Mouse (Mus musculus): ENCODE measurements around the gene 1700030K09Rik. TPM values are rescaled to one million over a fixed set of nuclear protein-coding genes. Genes with fewer than 3 reads are reported as not detected.

The 1700030K09Rik gene
- total and polyA plus RNA-seq, 3 experiments = 8.4 to 10.3 TPM; not detected in 1

DNA sequence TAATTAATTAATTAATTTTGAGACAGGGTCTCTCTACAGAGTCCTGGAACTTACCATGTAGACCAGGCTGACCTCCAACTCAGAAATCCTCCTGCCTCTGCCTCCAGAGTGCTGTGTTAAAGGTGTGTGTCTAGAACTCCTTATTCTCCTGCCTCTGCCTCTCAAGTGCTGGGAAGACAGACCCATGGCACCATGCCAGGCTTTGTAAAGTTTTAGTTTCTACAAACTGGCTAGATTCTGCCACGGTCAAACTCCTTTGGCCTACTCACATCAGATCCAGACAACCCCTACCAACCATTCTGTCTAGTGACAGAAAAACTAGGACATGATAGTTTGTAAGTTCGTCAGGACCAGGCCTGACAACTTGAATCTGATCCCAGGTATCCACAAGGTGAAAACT is 47.3 kb downstream of the 1700030K09Rik start:
- TF ChIP-seq ZNF384 (IDR thresholded peaks at IDR 0.05; ENCODE audit: low read depth, low read length) (no peak), ELF1 (IDR thresholded peaks at IDR 0.05; ENCODE audit: low read depth, low read length) (no peak), POLR2AphosphoS2 (IDR thresholded peaks at IDR 0.05; ENCODE audit: low read length) (no peak), UBTF (IDR thresholded peaks at IDR 0.05; ENCODE audit: borderline replicate concordance, insufficient read depth, low read depth, low read length) (no peak), CHD1 (IDR thresholded peaks at IDR 0.05; ENCODE audit: low read depth, low read length) (no peak), MAFK (IDR thresholded peaks at IDR 0.05; ENCODE audit: borderline replicate concordance, low read depth, low read length) (no peak), USF2 (IDR thresholded peaks at IDR 0.05; ENCODE audit: borderline replicate concordance in 1 of 2, insufficient read depth in 1 of 2, low read depth in 1 of 2, low read length in 2 of 2) (no peak), POLR2AphosphoS5 (IDR thresholded peaks at IDR 0.05; ENCODE audit: borderline replicate concordance, low read depth, low read length) (no peak), MYB (IDR thresholded peaks at IDR 0.05; ENCODE audit: low read depth, low read length) (no peak), HCFC1 (IDR thresholded peaks at IDR 0.05; ENCODE audit: low read depth, low read length) (no peak), SMC3 (IDR thresholded peaks at IDR 0.05; ENCODE audit: low read depth, low read length) (no peak), ETS1 (IDR thresholded peaks at IDR 0.05; ENCODE audit: low read depth, low read length) (no peak), GATA1 (IDR thresholded peaks at IDR 0.05; ENCODE audit: low read depth, low read length) (no peak), RCOR1 (IDR thresholded peaks at IDR 0.05; ENCODE audit: low read depth, low read length) (no peak), RAD21 (IDR thresholded peaks at IDR 0.05; ENCODE audit: low read depth, low read length) (no peak), GABPA (IDR thresholded peaks at IDR 0.05; ENCODE audit: low read depth, low read length) (no peak), SIN3A (IDR thresholded peaks at IDR 0.05; ENCODE audit: low read length) (no peak), ZMIZ1 (IDR thresholded peaks at IDR 0.05; ENCODE audit: low read depth, low read length) (no peak), JUND (IDR thresholded peaks at IDR 0.05; ENCODE audit: low read depth, low read length) (no peak), POLR2A (IDR thresholded peaks at IDR 0.05; ENCODE audit: control insufficient read depth in 1 of 2, insufficient read depth in 1 of 2, low read depth in 1 of 2, low read length in 2 of 2, poor library complexity in 1 of 2) (no peak)
- no peak overlapping the region for H3K9ac ChIP-seq (ENCODE audit: control insufficient read depth, low read depth, low read length, poor library complexity, severe bottlenecking)
- H3K27ac ChIP-seq (ENCODE audit: control insufficient read depth, low read depth, low read length) = no peak overlapping the region
- H3K4me3 ChIP-seq (ENCODE audit: control insufficient read depth in 1 of 2, insufficient read depth in 1 of 2, low read depth in 2 of 2, low read length in 2 of 2) = no peak overlapping the region; a peak in 1 of 4 replicates
- no peaks in the 10 kb centered on the region for H3K27me3 ChIP-seq (ENCODE audit: control insufficient read depth in 1 of 2, insufficient read depth in 2 of 2, low read length in 2 of 2)
- no peaks in the 10 kb centered on the region for H3K9me3 ChIP-seq (replicated peaks; ENCODE audit: insufficient read depth, low read length)
- H3K79me2 ChIP-seq (ENCODE audit: control insufficient read depth, insufficient read depth, low read length, poor library complexity) = peaks cover 20% of the 10 kb centered on the region
- H3K36me3 ChIP-seq (ENCODE audit: control insufficient read depth in 1 of 2, insufficient read depth in 2 of 2, low read length in 2 of 2) = peaks cover 6 to 10% of the 10 kb centered on the region in 2 experiments
- H3K4me1 ChIP-seq (ENCODE audit: control insufficient read depth in 1 of 2, insufficient read depth in 2 of 2, low read length in 2 of 2) = peaks cover 0 to 12% of the 10 kb centered on the region in 2 experiments; a peak in 2 of 4 replicates
- no peak for DNase-seq (ENCODE audit: low read depth, low spot score)

Data from MEL (cell line).